Mouse (Mus musculus) stomach, embryonic 16.5 days (tissue): Measurements from ENCODE around the gene Olfr310. TPM values are rescaled to one million over a fixed set of nuclear protein-coding genes. Genes with fewer than 3 reads are reported as not detected.

Experiments used
- ATAC-seq: fragments of 200-750 bp; cut with Nextera tagmentation; 2 replicates; pipeline ENCODE4 v1.8.0; 2017; ENCODE audit warnings: moderate number of reproducible peaks, moderate TSS enrichment; ENCODE audit not compliant: insufficient read depth, low FRiP score
- H3K27ac ChIP-seq: fragments of 300-500 bp; sonication (generic); 2 replicates; pipeline ENCODE4 v1.5.1; 2014; ENCODE audit warnings: low read length
- H3K27me3 ChIP-seq: fragments of 300-500 bp; sonication (generic); 2 replicates; pipeline ENCODE4 v1.6.1; 2014; ENCODE audit warnings: low read length, control low read depth, mixed read lengths; ENCODE audit not compliant: control insufficient read depth, insufficient read depth
- H3K36me3 ChIP-seq: fragments of 300-500 bp; sonication (generic); 2 replicates; pipeline ENCODE4 v1.6.1; 2014; ENCODE audit warnings: low read length; ENCODE audit not compliant: control insufficient read depth, insufficient read depth
- H3K4me1 ChIP-seq: fragments of 300-500 bp; sonication (generic); 2 replicates; pipeline ENCODE4 v1.6.1; 2014; ENCODE audit warnings: low read length, control low read depth, mixed read lengths; ENCODE audit not compliant: control insufficient read depth, insufficient read depth
- H3K4me2 ChIP-seq: fragments of 300-500 bp; sonication (generic); 2 replicates; pipeline ENCODE4 v1.6.1; 2014; ENCODE audit warnings: low read depth, low read length, mixed read lengths
- H3K4me3 ChIP-seq: fragments of 300-500 bp; sonication (generic); replicated peaks from 2 replicates; pipeline ENCODE4 v1.5.1; 2014; ENCODE audit warnings: mild to moderate bottlenecking, low read length
- H3K9ac ChIP-seq: fragments of 300-500 bp; sonication (generic); 2 replicates; pipeline ENCODE4 v1.6.1; 2014; ENCODE audit warnings: low read length
- H3K9me3 ChIP-seq: fragments of 300-500 bp; sonication (generic); replicated peaks from 2 replicates; pipeline ENCODE4 v1.6.1; 2016; ENCODE audit warnings: low read length, control low read depth; ENCODE audit not compliant: control insufficient read depth
- WGBS: fragments of 180-500 bp; shearing (Covaris S2); extraction: QIAGEN DNeasy Blood & Tissue Kit; methylation state at CpG from one replicate; pipeline ENCODE4 v1.1.7; 2014; 5-methylcytosine and 5-hydroxymethylcytosine counted together
- microRNA-seq: library from miRNA; unstranded; fragments of <30 nt; microRNA quantifications from one replicate; pipeline ENCODE4, GENCODE M21; 2016
- polyA plus RNA-seq: library from polyadenylated mRNA; unstranded; fragments of >200 nt; fragmentation: Nextera tagmentation; extraction: Ambion mirVana; gene quantifications from 2 replicates; pipeline ENCODE4 v1.2.1, GENCODE M21; 2015

Olfr310 gene
- polyA plus RNA-seq: not detected in 2 replicates

DNA sequence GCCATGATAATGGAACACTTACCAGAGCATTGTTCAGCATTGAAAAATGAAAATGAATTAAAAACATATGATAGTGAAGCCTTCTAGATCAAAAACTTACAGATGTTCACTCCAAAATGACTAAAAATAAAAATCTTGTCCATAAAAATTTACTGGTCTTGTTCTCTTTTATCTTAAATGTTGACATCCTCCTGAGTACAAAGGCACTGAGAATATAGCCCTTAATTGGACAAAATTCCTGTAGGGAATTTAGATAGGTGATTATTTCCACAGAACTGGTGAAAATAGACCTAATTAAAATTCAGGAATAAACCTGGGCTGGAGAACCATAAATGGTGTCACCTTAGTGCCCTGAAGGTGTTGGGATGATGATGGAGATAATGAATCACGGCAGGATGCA is at the start of gene Olfr310:
TSS of gene Olfr310 (minus strand) at position 101 of the 400 bp plus-strand sequence.
- no peak within 1 kb of the TSS for H3K9ac ChIP-seq
- no peaks in the 10 kb centered on the region for H3K9me3 ChIP-seq
- no peak within 1 kb of the TSS for H3K27ac ChIP-seq
- no peak within 1 kb of the TSS for H3K4me3 ChIP-seq
- H3K36me3 ChIP-seq: no peaks in the 10 kb centered on the region
- 59% methylated on average over 1 of the region's 1 CpGs for WGBS
- no peaks in the 10 kb centered on the region for H3K4me1 ChIP-seq
- H3K4me2 ChIP-seq: no peak within 1 kb of the TSS
- no peaks in the 10 kb centered on the region for H3K27me3 ChIP-seq
- no peak for ATAC-seq

DNA sequence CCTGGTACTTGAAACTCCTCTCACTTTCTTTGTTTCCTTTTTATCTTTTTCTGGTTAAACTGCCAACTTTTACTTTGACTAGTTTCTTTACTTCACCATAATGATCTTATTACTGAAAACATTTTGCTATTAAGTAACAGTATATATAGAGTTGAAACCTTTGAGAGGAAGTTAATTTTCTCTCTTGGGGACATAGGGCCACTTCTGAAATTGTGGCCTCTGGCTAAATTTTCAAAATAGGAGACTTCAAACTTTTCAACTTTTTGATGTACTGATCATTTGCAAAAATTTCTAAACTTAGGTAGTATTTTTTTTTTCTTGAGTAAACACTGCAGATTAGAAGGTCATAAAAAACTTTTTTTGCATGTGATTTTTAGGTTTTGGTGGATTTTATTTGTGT is 48.6 kb upstream of the Olfr310 start, which contains the start of gene Olfr308:
TSS of gene Olfr308 (minus strand) at position 101 of the 400 bp plus-strand sequence.
- no peak within 1 kb of the TSS for H3K9ac ChIP-seq
- H3K4me2 ChIP-seq: no peak within 1 kb of the TSS

DNA sequence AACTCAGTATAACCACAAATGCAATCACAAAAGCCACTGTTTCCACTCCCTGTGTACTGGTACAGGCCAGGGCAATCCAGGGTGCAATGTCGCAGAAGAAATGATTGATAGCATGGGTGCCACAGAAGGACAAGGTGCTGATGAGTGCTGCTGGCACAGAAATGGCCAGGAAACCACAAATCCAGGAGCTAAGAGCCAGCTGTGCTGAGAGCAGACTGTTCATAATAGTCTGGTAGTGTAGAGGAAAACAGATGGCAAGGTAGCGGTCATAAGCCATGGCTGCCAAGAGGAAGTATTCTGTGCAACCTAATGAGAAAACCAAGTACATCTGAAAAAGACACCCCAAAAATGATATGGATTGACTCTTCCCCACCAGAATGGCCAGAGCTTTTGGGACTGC is 44.4 kb upstream of the Olfr310 start:
- WGBS: 91% methylated on average over 2 of the region's 2 CpGs
- Histone ChIP-seq H3K9ac (no peak overlapping the region), H3K27me3 (no peaks in the 10 kb centered on the region), H3K36me3 (no peaks in the 10 kb centered on the region), H3K27ac (no peak overlapping the region), H3K4me2 (no peak overlapping the region), H3K4me1 (no peaks in the 10 kb centered on the region), H3K4me3 (no peak overlapping the region), H3K9me3 (no peaks in the 10 kb centered on the region)
- no peak for ATAC-seq

More for the DNA sequence above, 48.6 kb upstream of the Olfr310 start, which contains the start of gene Olfr308:
- Histone ChIP-seq H3K36me3 (no peaks in the 10 kb centered on the region), H3K4me3 (no peak within 1 kb of the TSS), H3K27ac (no peak within 1 kb of the TSS), H3K27me3 (no peaks in the 10 kb centered on the region), H3K9me3 (no peaks in the 10 kb centered on the region), H3K4me1 (no peaks in the 10 kb centered on the region)
- ATAC-seq: no peak

DNA sequence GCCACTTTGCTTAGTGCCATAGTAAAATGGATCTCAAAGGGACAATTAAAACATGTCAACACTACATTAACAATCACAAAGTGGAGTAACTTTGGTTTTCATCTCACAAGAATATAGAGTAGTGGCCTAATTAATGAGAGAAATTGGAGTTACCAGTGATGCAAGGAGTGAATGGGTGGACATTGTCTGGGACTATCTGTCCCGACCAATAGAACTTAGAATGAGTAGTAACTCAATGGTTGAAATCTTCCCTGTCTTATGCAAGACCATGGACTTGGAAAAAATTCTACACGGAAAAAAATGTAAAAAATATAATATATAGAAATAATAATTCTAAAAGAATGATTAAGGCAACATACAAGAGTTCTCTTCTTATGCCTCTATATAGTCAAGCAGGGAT is 36.6 kb upstream of the Olfr310 start, which contains the start of gene Olfr309:
TSS of gene Olfr309 (minus strand) at position 101 of the 400 bp plus-strand sequence.
- Histone ChIP-seq H3K27ac (no peak within 1 kb of the TSS), H3K4me3 (no peak within 1 kb of the TSS), H3K4me2 (no peak within 1 kb of the TSS), H3K27me3 (no peaks in the 10 kb centered on the region), H3K4me1 (no peaks in the 10 kb centered on the region), H3K36me3 (no peaks in the 10 kb centered on the region), H3K9ac (no peak within 1 kb of the TSS), H3K9me3 (no peaks in the 10 kb centered on the region)
- WGBS: 76% methylated on average over 2 of the region's 2 CpGs
- no peak for ATAC-seq

DNA sequence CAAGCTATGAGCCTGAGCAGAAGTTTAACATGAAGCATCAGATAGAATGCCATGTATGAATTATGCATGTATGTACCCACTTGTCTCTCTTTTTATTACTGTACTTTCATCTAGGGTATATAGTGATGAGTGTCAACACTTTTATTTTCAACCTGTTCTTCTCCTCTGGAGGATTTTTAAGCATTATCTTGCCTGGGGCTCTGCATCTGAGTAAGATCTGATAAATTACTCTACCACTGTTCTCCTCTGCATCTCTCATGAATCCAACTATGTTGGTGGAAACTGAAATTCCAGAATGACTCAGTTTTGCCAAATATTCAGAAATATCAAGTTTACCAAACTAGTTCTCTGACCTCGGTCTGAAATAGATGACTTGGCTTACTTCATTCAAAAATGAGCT is 30.8 kb downstream of the Olfr310 start, which contains the start of gene Vmn2r76:
TSS of gene Vmn2r76 (minus strand) at position 101 of the 400 bp plus-strand sequence.
- H3K4me1 ChIP-seq: no peaks in the 10 kb centered on the region
- 0 out of 2 replicates have a peak, but pooled peaks cover 4% of the 10 kb centered on the region for H3K9me3 ChIP-seq
- ATAC-seq: no peak
- 80% methylated on average over 1 of the region's 1 CpGs for WGBS
- no peak within 1 kb of the TSS for H3K4me3 ChIP-seq
- no peak within 1 kb of the TSS for H3K9ac ChIP-seq
- H3K4me2 ChIP-seq: no peak within 1 kb of the TSS
- no peak within 1 kb of the TSS for H3K27ac ChIP-seq
- H3K27me3 ChIP-seq: no peaks in the 10 kb centered on the region
- H3K36me3 ChIP-seq: no peaks in the 10 kb centered on the region

Small RNA genes within 50 kb of the gene (microRNA-seq; reads per million reads assigned to microRNA genes)
- gene Gm23192: not detected

Other genes with a start within 250 kb of the Olfr310 start
- not detected in 2 replicates for gene Vmn2r75, start 105.4 kb downstream of the Olfr310 start, polyA plus RNA-seq
- not detected in 2 replicates for gene Vmn2r76, start 30.9 kb downstream of the Olfr310 start, polyA plus RNA-seq
- not detected in 2 replicates for gene Olfr309, start 36.5 kb upstream of the Olfr310 start, polyA plus RNA-seq
- not detected in 2 replicates for gene Olfr308, start 48.5 kb upstream of the Olfr310 start, polyA plus RNA-seq
- not detected in 2 replicates for gene Olfr307, start 60.4 kb upstream of the Olfr310 start, polyA plus RNA-seq
- gene Olfr305, start 89.8 kb upstream of the Olfr310 start, polyA plus RNA-seq: not detected in 2 replicates
- gene Olfr304, start 109.5 kb upstream of the Olfr310 start, polyA plus RNA-seq: not detected in 2 replicates
- gene Olfr303, start 120.6 kb upstream of the Olfr310 start, polyA plus RNA-seq: not detected in 2 replicates
- gene Olfr301, start 126.7 kb upstream of the Olfr310 start, polyA plus RNA-seq: not detected in 2 replicates
- gene Olfr299, start 182.7 kb upstream of the Olfr310 start, polyA plus RNA-seq: not detected in 2 replicates
- not detected in 2 replicates for gene Olfr298, start 215.3 kb upstream of the Olfr310 start, polyA plus RNA-seq
- gene Olfr297, start 242.8 kb upstream of the Olfr310 start, polyA plus RNA-seq: not detected in 2 replicates